ENCODE assay signal across 9 mouse cellular contexts in genomic region chr7:125933356-125934244, GRCm38 (mm10).
A peak's percentile ranks its signal among the peaks of the same experiment; 100 is the strongest.
DNase-seq lines count a peak whose midpoint lies in the region; ATAC-seq lines count a peak whose summit lies in the region.
"Had no signal": no experiment of that assay in that cellular context is flagged by ENCODE, and none has a peak within 500 bp of the region (broad histone marks: within the 10 kb centered on the region; RNA-seq: fewer than 3 reads in every experiment).

No protein-coding gene starts in this region.

- H3K9me3 ChIP-seq in hindbrain, embryonic 15.5 days: no peaks in the 10 kb centered on the region
- no peaks in the 10 kb centered on the region for H3K9me3 ChIP-seq in neural tube, embryonic 15.5 days (replicated peaks)

- peak overlapping the region; percentile 32 for H3K27ac ChIP-seq in hindbrain, embryonic 15.5 days (replicated peaks)
- H3K27ac ChIP-seq in neural tube, embryonic 15.5 days (replicated peaks): peak overlapping the region; percentile 10; the same call in 1 of the 2 replicates
- H3K27ac ChIP-seq: macrophage had no signal

- ATAC-seq in hindbrain, embryonic 15.5 days (ENCODE audit: low FRiP score, low read depth): no peak; the same call in 1 of the 2 replicates
- ATAC-seq in neural tube, embryonic 15.5 days (ENCODE audit: low FRiP score): no peak
- no peak for ATAC-seq in CD4-positive, CD25-positive, alpha-beta regulatory T cell, adult 4 months

- no peak overlapping the region for H3K4me3 ChIP-seq in hindbrain, embryonic 15.5 days
- H3K4me3 ChIP-seq in neural tube, embryonic 15.5 days (replicated peaks): no peak overlapping the region

- H3K36me3 ChIP-seq in hindbrain, embryonic 15.5 days: no peaks in the 10 kb centered on the region
- no peaks in the 10 kb centered on the region for H3K36me3 ChIP-seq in neural tube, embryonic 15.5 days

- H3K9ac ChIP-seq in hindbrain, embryonic 15.5 days: no peak overlapping the region
- no peak overlapping the region for H3K9ac ChIP-seq in neural tube, embryonic 15.5 days (replicated peaks)

- peak; percentile 7 for DNase-seq in gastrocnemius, adult 18-20 months (ENCODE audit: low spot score)
- DNase-seq in gastrocnemius, postnatal 14 days: no peak
- peak; percentile 24 to 45 for DNase-seq in heart, adult 18-20 months
- DNase-seq in thymus, adult 18-20 months: no peak
- DNase-seq in testis, postnatal 10 days (ENCODE audit: low spot score): no peak

- WGBS in hindbrain, embryonic 15.5 days: 26% methylated on average over 16 of the region's 16 CpGs
- WGBS in neural tube, embryonic 15.5 days: 30% methylated on average over 16 of the region's 16 CpGs

- intact Hi-C loops in gastrocnemius, postnatal 14 days (cut with DNase I; ENCODE audit: low total_unique reads): no loop called here

- H3K27me3 ChIP-seq in hindbrain, embryonic 15.5 days: no peaks in the 10 kb centered on the region
- H3K27me3 ChIP-seq in neural tube, embryonic 15.5 days (replicated peaks): no peaks in the 10 kb centered on the region

- H3K4me1 ChIP-seq in hindbrain, embryonic 15.5 days (replicated peaks): peaks cover 34% of the 10 kb centered on the region
- peaks cover 39% of the 10 kb centered on the region for H3K4me1 ChIP-seq in neural tube, embryonic 15.5 days

- no peak overlapping the region for H3K4me2 ChIP-seq in hindbrain, embryonic 15.5 days
- H3K4me2 ChIP-seq in neural tube, embryonic 15.5 days: 0 out of 2 replicates have a peak overlapping the region, but pooled peaks have one; percentile 3

Comparison
In these comparisons a context has a peak if more than half of its experiments do, and no peak if none do; other contexts are left out.
1. DNase-seq: peak in gastrocnemius, adult 18-20 months (single experiment) and heart, adult 18-20 months (2 of 2); none in gastrocnemius, postnatal 14 days (single experiment), thymus, adult 18-20 months (0 of 2) and testis, postnatal 10 days (single experiment).